Mouse (Mus musculus) ES-Bruce4 (cell line): ENCODE results near the gene Mprip. TPM values are rescaled to one million over a fixed set of nuclear protein-coding genes. Genes with fewer than 3 reads are reported as not detected.

Source experiments
- H3K27ac ChIP-seq: 2 replicates; pipeline ENCODE4 v1.5.1; 2012; ENCODE audit warnings: low read length, inconsistent platforms; ENCODE audit not compliant: insufficient read depth
- H3K27me3 ChIP-seq: 2 replicates; pipeline ENCODE4 v1.6.1; 2012; ENCODE audit warnings: mild to moderate bottlenecking, low read length, inconsistent platforms; ENCODE audit not compliant: control insufficient read depth, poor library complexity, insufficient read depth, severe bottlenecking
- H3K36me3 ChIP-seq: 2 replicates; pipeline ENCODE4 v1.6.1; 2012; ENCODE audit warnings: inconsistent platforms, mild to moderate bottlenecking, low read length, moderate library complexity; ENCODE audit not compliant: control insufficient read depth, poor library complexity, insufficient read depth, severe bottlenecking
- H3K4me1 ChIP-seq: one replicate; pipeline ENCODE4 v1.8.1; 2011; ENCODE audit warnings: low read length; ENCODE audit not compliant: control insufficient read depth, insufficient read depth
- H3K4me3 ChIP-seq: 2 replicates; pipeline ENCODE4 v1.5.1; 2011; ENCODE audit warnings: low read depth, mild to moderate bottlenecking, low read length
- H3K9ac ChIP-seq: 2 replicates; pipeline ENCODE4 v1.6.1; 2012; ENCODE audit warnings: low read depth, mild to moderate bottlenecking, inconsistent platforms; ENCODE audit not compliant: poor library complexity, severe bottlenecking
- H3K9me3 ChIP-seq: replicated peaks from 2 replicates; pipeline ENCODE4 v1.6.1; 2012; ENCODE audit warnings: mild to moderate bottlenecking, low read length, inconsistent platforms; ENCODE audit not compliant: control insufficient read depth, poor library complexity, insufficient read depth, severe bottlenecking
- CTCF ChIP-seq: IDR thresholded peaks from one replicate; pipeline ENCODE4 v1.8.1; 2011; ENCODE audit warnings: low read depth, low read length
- EP300 ChIP-seq: IDR thresholded peaks from 2 replicates; pipeline ENCODE4 v1.6.1; 2011; ENCODE audit warnings: low read depth, low read length; ENCODE audit not compliant: insufficient read depth
- POLR2A ChIP-seq: IDR thresholded peaks from one replicate; pipeline ENCODE4 v1.8.1; 2011; ENCODE audit warnings: low read length; ENCODE audit not compliant: insufficient read depth
- polyA plus RNA-seq: library from polyadenylated mRNA; stranded (reverse); fragments of >200 nt; gene quantifications from 2 replicates; pipeline ENCODE4 v1.2.4, GENCODE M21; 2011; ENCODE audit warnings: low read depth; ENCODE audit not compliant: missing spikeins, insufficient read depth, insufficient read length

The Mprip gene
- polyA plus RNA-seq, 1 experiment: 85.9 TPM

DNA sequence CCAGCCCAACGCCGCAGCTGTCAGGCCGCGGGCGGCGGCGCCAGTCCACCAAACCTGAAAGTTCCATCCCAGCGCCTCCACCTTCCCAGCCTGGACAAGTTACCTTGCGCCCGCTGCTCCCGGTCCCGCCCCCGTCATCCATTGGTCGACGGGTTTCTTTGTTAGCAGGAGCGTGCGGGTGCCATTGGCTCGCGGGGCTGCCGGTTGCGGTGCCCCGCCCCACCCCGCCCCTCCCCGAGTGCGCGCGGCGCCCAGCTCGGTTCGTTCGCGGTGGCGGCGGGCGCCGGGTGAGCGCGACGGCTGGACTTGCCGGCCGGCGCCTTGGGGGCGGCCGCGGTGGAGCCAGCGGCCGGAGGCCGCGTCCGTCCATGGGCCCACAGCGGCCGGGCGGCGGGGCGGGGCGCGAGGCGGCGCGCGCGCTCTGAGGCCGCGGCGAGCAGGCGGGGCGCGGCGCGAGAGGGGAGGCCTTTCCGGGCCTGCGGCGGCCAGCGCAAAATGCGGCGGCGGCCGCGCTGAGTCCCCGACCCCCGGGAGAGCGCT lies 1.2 kb downstream of the Mprip start:
- Histone ChIP-seq H3K27ac (no peak overlapping the region), H3K4me3 (peak overlapping the region; percentile 89), H3K36me3 (no peaks in the 10 kb centered on the region), H3K4me1 (peaks cover 2% of the 10 kb centered on the region), H3K9ac (peak overlapping the region; percentile 87), H3K27me3 (no peaks in the 10 kb centered on the region), H3K9me3 (no peaks in the 10 kb centered on the region)
- TF ChIP-seq POLR2A (no peak), EP300 (no peak), CTCF (no peak)

DNA sequence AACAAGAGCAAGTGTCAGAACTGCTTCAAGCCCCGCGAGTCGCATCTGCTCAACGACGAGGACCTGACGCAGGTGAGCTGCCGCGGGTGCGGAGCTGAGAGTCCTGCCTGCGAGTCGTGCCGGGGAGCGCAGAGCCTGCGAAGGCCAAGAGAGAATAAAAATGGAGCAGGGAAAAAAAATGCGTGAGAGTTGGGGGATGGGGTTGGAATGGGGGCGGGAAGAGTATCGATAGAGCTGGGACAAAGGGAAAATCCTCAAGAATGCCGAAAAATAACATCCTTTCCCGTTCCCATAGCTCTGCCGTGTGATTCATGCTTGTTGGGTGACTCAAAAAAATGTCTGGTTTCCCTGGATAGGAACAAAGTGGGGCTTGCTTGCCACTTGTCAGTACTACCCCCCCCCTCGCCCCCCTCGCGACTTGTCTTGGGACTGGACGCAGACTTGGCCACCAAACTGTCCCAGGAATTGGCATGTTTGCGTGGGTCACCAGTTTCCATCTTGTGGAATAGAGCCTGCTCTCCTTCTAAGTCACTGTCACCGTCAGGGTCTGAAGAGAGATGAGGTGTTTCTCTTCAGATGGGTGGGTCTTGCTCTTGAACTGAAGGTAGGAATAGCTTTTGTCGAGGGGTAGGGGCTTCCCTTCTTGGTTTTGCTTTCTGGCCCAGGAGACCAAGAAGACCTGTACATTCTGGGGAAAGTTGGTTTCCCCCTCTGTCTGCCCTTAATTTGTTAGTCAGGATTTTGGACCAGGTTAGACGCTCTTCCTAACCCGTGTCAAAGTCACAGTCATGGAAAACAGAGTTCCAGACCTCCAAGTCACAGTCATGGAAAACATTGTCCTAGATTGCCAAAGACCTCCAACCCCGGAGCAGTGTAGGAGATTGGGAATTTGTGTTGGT lies 2.0 kb downstream of the Mprip start:
- Histone ChIP-seq H3K9ac (peak overlapping the region; percentile 87), H3K4me1 (peaks cover 2% of the 10 kb centered on the region), H3K4me3 (peak overlapping the region; percentile 57), H3K27ac (no peak overlapping the region), H3K9me3 (no peaks in the 10 kb centered on the region), H3K36me3 (no peaks in the 10 kb centered on the region), H3K27me3 (no peaks in the 10 kb centered on the region)
- TF ChIP-seq POLR2A (no peak), CTCF (no peak), EP300 (no peak)

GRCm38 (mm10) chr11:59663776-59664320 lies 2.7 kb downstream of the Mprip start:
- Histone ChIP-seq H3K36me3 (no peaks in the 10 kb centered on the region), H3K4me3 (no peak overlapping the region), H3K9ac (peak overlapping the region; percentile 87; the same call in 1 of the 2 replicates), H3K9me3 (no peaks in the 10 kb centered on the region), H3K27ac (no peak overlapping the region), H3K27me3 (no peaks in the 10 kb centered on the region), H3K4me1 (peaks cover 2% of the 10 kb centered on the region)
- TF ChIP-seq POLR2A: no peak
- TF ChIP-seq EP300: no peak
- no peak for TF ChIP-seq CTCF

- Histone ChIP-seq H3K27ac (no peak overlapping the region), H3K9ac (no peak overlapping the region), H3K4me3 (no peak overlapping the region)
These were observed 3.7 kb downstream of the Mprip start for GRCm38 (mm10) chr11:59664818-59665217.

DNA sequence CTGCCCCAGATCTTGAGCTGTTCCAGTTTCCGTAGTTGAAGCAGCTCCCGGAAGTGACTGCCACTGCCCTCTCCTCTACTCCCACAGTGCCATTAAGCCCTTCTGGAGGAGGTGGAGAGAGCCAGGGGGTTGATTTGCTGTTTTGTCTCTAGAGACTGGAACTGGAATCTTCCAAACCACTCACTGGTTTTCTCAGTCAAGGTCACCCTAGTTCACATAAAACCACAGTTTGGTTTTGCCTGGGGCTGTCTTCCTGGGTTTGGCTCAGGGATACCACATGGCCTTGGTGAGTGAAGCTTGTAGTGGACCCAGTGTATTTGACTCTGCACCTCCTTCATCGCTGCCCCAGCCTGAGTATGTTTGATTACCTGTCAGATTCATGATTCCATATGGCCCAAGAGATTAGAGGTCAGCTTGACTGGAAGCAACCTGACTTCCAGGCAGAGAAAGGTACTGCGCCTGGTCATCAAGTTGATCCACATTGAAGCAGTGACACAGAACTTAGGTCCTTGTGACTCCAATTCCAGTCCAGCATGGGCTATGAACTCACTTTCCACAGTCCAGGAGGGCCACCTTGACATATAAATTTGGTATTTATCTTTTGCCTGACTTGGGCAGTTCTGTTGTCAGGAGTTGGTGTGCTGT lies 10.1 kb downstream of the Mprip start:
- H3K36me3 ChIP-seq: no peaks in the 10 kb centered on the region
- no peak overlapping the region for H3K4me3 ChIP-seq
- no peaks in the 10 kb centered on the region for H3K4me1 ChIP-seq
- TF ChIP-seq EP300: no peak
- TF ChIP-seq POLR2A: no peak
- no peak for TF ChIP-seq CTCF
- H3K27ac ChIP-seq: no peak overlapping the region
- H3K9me3 ChIP-seq: no peaks in the 10 kb centered on the region
- H3K9ac ChIP-seq: no peak overlapping the region
- H3K27me3 ChIP-seq: no peaks in the 10 kb centered on the region

More at GRCm38 (mm10) chr11:59664818-59665217, 3.7 kb downstream of the Mprip start:
- TF ChIP-seq EP300: no peak
- TF ChIP-seq POLR2A: no peak
- no peak for TF ChIP-seq CTCF
- Histone ChIP-seq H3K36me3 (no peaks in the 10 kb centered on the region), H3K4me1 (peaks cover 2% of the 10 kb centered on the region), H3K9me3 (no peaks in the 10 kb centered on the region), H3K27me3 (no peaks in the 10 kb centered on the region)
